Mouse (Mus musculus) cortical plate, adult 2 months (tissue): ENCODE measurements at regions not wholly inside any gene's neighbourhood (a gene's known extent, or its start where the extent isn't known, plus 50 kb on each side); places are given as distances from the start of the nearest gene placed in this dataset.

ENCODE experiments used
- CTCF ChIP-seq: fragments of 200-500 bp; IDR thresholded peaks from 2 replicates; pipeline ENCODE4 v1.5.1; 2011; ENCODE audit warnings: mild to moderate bottlenecking, control low read depth, low read length; ENCODE audit not compliant: insufficient read depth; ENCODE audit errors: extremely low read depth
- POLR2A ChIP-seq: fragments of 200-500 bp; IDR thresholded peaks from 2 replicates; pipeline ENCODE4 v1.6.1; 2011; ENCODE audit warnings: mild to moderate bottlenecking, low read length, control low read depth; ENCODE audit not compliant: insufficient read depth; ENCODE audit errors: extremely low read depth

DNA sequence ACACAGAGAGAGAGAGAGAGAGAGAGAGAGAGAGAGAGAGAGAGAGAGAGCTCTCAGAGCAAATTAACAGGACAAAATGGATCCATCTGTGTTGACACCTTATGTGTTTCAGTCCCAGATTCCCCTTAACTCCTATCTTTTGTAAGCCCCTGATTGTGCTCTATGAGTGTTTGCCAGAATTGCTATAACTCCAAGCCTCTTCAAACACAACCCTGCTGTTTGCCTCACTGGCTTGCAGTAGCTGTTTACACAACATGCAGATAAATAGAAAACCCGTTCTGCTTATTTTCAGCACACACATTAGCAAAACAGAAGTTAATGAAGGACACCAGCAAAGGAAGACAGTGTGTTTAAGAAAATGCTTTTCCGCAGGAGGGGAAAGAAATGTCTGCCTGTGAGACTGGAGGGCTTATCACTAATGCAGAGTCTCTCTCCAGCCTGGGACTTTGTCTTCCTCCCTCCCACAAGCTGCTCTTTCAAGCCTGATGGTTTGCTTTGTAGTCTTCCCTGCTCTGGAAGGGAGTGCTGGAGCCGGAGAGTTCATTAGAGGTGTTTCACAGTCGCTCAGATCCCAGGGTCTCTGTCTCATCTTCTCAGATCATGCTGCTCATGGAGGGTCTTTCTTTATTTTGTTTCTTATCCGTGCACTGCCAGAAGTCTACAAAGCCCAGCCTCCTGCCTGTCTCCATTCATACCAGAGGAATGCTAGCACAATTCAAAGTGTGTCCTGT lies 338.4 kb downstream of the Rnd3 start:
- TF ChIP-seq CTCF (no peak), POLR2A (no peak)
